Mouse (Mus musculus): ENCODE results near the gene Gbp8. TPM values are rescaled to one million over a fixed set of nuclear protein-coding genes. Genes with fewer than 3 reads are reported as not detected.
"Not testable (repeated sequence)": the region's sequence is repeated elsewhere in the genome, so short reads cannot be mapped to it uniquely, and the experiment has no call there.

Gene Gbp8
- polyA plus RNA-seq, 1 experiment from 2014 or later: 0.55 TPM

DNA sequence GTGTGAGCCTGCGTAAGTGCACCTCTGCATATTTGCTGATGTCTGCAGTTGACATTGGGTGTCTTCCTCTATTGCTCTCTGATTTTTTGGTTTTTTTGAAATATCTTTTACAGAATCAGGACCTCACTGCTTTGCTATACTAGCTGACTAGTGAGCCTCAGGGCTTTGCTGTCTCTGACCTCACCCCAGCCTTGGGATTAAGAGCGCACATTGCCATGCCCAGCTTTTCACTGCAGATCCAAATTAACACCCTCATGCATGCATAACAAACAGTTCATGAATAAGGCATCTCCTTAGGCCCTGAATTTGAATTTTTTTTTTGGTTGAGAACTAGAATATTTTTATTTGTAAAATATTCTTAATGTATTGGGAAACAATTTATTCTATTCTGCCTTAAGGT lies 84.1 kb downstream of the Gbp8 start:
- no peaks in the 10 kb centered on the region for H3K4me1 ChIP-seq
- H3K36me3 ChIP-seq: no peaks in the 10 kb centered on the region
- ATAC-seq (ENCODE audit: insufficient number of reproducible peaks, low FRiP score, low TSS enrichment, low read depth): no peak
- H3K27me3 ChIP-seq: no peaks in the 10 kb centered on the region
- H3K4me2 ChIP-seq (replicated peaks): no peak overlapping the region
- H3K27ac ChIP-seq (replicated peaks): no peak overlapping the region
- H3K4me3 ChIP-seq (replicated peaks): no peak overlapping the region
- no peak overlapping the region for H3K9ac ChIP-seq
- 95% methylated on average over 2 of the region's 2 CpGs for WGBS
- H3K9me3 ChIP-seq (replicated peaks): no peaks in the 10 kb centered on the region

DNA sequence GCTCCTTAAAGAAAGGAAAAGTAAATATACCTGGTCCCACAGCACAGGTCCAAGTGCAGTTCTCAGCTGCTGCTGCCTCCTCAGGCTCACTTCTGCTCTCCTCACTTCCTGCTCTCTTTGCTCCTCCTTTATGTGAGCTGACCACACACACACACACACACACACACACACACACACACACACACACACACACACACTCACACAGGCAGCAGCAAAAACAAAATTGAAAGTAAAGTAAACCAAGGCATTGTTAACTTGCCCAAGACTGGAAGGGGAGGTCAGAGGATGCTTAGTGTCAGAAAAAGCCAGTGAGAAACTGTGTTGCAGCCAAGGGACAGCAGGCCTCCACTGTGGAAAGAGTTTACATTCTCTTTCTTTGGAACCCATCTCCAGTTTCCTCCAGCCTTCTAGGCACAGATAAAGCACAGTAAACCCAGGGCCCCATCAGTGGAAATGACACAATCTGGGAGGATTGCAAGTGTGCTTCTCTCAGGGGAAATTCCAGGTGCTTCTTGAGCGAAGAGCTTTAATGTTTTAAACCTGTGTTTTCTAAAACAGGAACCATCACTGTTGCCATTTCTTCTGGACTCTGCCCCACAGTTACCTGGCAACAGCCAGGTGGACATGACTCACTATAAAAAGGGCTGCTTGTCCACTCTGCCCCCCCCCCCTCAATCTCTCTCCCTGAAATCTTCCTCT lies 85.7 kb downstream of the Gbp8 start:
- WGBS: 58% methylated on average over 1 of the region's 1 CpGs

DNA sequence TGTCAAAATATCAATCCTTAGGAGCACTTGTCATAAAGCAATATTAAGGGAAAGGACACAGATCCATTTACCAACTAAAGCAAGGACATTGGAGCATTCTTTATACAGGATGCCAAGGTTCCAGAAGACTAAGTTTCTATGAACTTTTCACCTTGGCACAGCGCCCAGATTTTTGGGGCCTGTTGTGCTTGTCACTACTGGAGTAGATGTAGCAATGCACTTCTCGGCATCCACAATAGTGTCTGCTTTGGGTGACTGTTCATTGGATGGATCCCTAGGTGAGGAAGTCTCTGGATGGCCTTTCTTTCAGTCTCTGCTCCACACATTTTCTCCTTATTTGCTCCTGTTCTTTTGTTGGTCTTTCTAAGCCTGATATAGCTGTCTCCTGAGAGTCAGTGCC lies 107.0 kb downstream of the Gbp8 start:
- Histone ChIP-seq H3K9me3 (replicated peaks) (no peaks in the 10 kb centered on the region), H3K4me2 (replicated peaks) (no peak overlapping the region), H3K36me3 (no peaks in the 10 kb centered on the region), H3K4me3 (replicated peaks) (no peak overlapping the region), H3K4me1 (no peaks in the 10 kb centered on the region), H3K27me3 (no peaks in the 10 kb centered on the region), H3K27ac (replicated peaks) (no peak overlapping the region), H3K9ac (no peak overlapping the region)
- ATAC-seq (ENCODE audit: insufficient number of reproducible peaks, low FRiP score, low TSS enrichment, low read depth): no peak
- WGBS: 67% methylated on average over 2 of the region's 2 CpGs

More for the DNA sequence above, 85.7 kb downstream of the Gbp8 start:
- not testable (repeated sequence) for H3K9ac ChIP-seq; ATAC-seq (ENCODE audit: insufficient number of reproducible peaks, low FRiP score, low TSS enrichment, low read depth); H3K27ac ChIP-seq (replicated peaks); H3K4me3 ChIP-seq (replicated peaks); H3K4me1 ChIP-seq; H3K27me3 ChIP-seq; H3K4me2 ChIP-seq (replicated peaks); H3K36me3 ChIP-seq; H3K9me3 ChIP-seq (replicated peaks)

DNA sequence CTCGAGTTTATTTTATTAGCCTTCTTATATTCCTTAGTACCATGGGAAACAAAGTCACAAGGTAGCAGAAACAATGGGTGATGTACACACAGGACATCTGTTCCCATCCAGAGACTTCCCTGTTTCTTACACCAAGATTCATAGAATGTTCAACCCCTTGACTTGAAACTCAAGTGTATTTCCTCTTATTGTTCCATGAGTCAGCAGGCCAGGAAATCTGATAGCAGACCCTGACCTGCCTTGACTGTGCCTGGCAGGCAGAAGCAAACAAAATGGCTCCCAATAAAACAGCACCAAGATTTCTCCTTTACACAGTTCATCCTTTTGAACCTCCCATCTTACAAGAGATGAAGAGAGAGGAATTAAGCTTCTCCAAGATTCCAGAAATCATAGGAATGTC lies 126.8 kb downstream of the Gbp8 start:
- WGBS: 70% methylated on average over 1 of the region's 1 CpGs
- ATAC-seq (ENCODE audit: insufficient number of reproducible peaks, low FRiP score, low TSS enrichment, low read depth): no peak
- no peak overlapping the region for H3K27ac ChIP-seq (replicated peaks)
- H3K4me3 ChIP-seq (replicated peaks): no peak overlapping the region
- H3K36me3 ChIP-seq: no peaks in the 10 kb centered on the region
- no peak overlapping the region for H3K9ac ChIP-seq
- H3K4me1 ChIP-seq: no peaks in the 10 kb centered on the region
- no peak overlapping the region for H3K4me2 ChIP-seq (replicated peaks)
- no peaks in the 10 kb centered on the region for H3K27me3 ChIP-seq
- H3K9me3 ChIP-seq (replicated peaks): no peaks in the 10 kb centered on the region

DNA sequence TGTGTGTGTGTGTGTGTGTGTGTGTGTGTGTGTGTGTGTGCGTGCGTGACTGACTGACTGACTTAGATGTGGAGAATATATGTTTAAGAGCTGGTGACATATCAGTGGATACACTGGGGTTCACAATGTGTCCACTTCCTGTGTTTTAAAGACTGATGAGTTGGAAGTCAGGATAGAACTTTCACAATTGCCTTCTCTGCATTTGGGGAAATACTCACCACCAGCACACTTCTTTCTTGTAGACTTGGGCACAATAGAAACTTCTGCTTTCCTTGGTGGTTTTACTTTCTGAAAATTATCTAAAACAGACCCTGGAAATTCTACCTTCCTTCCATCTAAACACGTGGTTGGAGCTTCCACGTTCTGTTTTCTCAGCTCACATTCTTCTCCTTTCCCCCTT lies 127.8 kb downstream of the Gbp8 start:
- no peak overlapping the region for H3K4me2 ChIP-seq (replicated peaks)
- ATAC-seq (ENCODE audit: insufficient number of reproducible peaks, low FRiP score, low TSS enrichment, low read depth): no peak
- WGBS: 87% methylated on average over 4 of the region's 4 CpGs

DNA sequence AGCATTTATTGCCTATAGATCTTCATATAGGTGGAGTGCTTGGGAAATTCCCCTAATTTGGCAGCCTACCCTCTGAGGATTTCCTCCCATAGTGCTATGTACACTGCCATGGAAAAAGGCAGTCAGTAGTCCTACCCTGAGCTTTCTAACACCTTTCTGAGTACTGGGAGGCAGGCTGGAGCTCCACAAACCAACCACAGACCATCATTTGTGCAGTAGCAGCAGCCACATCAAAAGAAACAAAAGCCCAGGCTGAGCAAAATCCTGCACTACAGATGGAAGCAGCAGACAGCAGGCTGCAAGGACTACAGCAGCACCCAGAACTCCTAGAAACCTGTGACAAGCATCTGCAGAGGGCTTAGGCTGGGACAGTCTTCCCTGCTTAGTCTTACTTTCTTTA lies 129.0 kb downstream of the Gbp8 start:
- Histone ChIP-seq H3K36me3 (no peaks in the 10 kb centered on the region), H3K9ac (no peak overlapping the region), H3K4me2 (replicated peaks) (no peak overlapping the region), H3K27me3 (no peaks in the 10 kb centered on the region), H3K4me1 (no peaks in the 10 kb centered on the region), H3K27ac (replicated peaks) (no peak overlapping the region), H3K4me3 (replicated peaks) (no peak overlapping the region), H3K9me3 (replicated peaks) (no peaks in the 10 kb centered on the region)
- no peak for ATAC-seq (ENCODE audit: insufficient number of reproducible peaks, low FRiP score, low TSS enrichment, low read depth)

More for the DNA sequence above, 127.8 kb downstream of the Gbp8 start:
- Histone ChIP-seq H3K4me1 (no peaks in the 10 kb centered on the region), H3K4me3 (replicated peaks) (no peak overlapping the region), H3K36me3 (no peaks in the 10 kb centered on the region), H3K9ac (no peak overlapping the region), H3K9me3 (replicated peaks) (no peaks in the 10 kb centered on the region), H3K27me3 (no peaks in the 10 kb centered on the region), H3K27ac (replicated peaks) (no peak overlapping the region)

DNA sequence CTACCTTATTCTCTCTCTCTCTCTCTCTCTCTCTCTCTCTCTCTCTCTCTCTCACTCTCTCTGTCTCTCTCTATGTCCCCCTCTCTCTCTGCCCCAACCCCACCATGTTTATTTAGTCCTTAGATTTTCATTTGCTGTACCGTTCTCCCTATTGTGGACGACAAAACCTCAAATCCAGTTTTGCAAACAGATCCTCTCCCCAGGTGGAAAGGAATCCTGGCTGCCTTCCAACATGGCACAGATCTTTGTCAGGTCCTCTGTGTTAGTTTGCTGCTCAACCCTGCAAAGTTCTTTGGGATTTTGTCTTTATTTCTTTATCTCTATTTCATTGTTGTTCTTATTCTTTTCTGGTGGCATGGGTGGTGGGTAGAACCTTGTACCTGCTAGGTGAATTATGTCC lies 149.9 kb downstream of the Gbp8 start:
- Histone ChIP-seq H3K9ac (no peak overlapping the region), H3K27ac (replicated peaks) (no peak overlapping the region), H3K4me2 (replicated peaks) (no peak overlapping the region), H3K27me3 (no peaks in the 10 kb centered on the region), H3K36me3 (no peaks in the 10 kb centered on the region), H3K4me1 (no peaks in the 10 kb centered on the region), H3K4me3 (replicated peaks) (no peak overlapping the region), H3K9me3 (replicated peaks) (no peaks in the 10 kb centered on the region)
- 74% methylated on average over 2 of the region's 2 CpGs for WGBS
- ATAC-seq (ENCODE audit: insufficient number of reproducible peaks, low FRiP score, low TSS enrichment, low read depth): no peak

DNA sequence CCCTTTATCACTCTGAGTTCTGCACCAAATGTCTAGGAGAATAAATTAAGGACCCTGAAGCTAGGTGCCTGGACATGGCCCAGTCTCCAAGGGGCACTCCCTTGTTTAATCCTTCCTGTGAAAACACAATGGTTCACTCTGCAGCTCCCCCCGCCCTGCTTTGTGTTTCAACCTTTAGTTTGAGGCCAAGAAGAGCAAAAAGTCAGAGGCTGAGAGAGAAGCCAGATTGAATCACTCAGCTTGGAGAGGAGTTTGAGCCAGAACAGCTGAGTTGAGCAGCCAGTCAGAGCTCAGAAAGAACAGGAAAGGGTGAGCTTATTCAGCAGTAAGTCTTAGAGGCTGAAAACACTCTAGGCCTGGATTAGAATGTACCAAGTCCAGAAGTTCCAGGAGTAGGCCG lies 151.3 kb downstream of the Gbp8 start:
- Histone ChIP-seq H3K9ac (no peak overlapping the region), H3K36me3 (no peaks in the 10 kb centered on the region), H3K4me1 (no peaks in the 10 kb centered on the region), H3K9me3 (replicated peaks) (no peaks in the 10 kb centered on the region), H3K4me3 (replicated peaks) (no peak overlapping the region), H3K4me2 (replicated peaks) (no peak overlapping the region), H3K27ac (replicated peaks) (no peak overlapping the region), H3K27me3 (no peaks in the 10 kb centered on the region)
- 59% methylated on average over 2 of the region's 2 CpGs for WGBS
- no peak for ATAC-seq (ENCODE audit: insufficient number of reproducible peaks, low FRiP score, low TSS enrichment, low read depth)

DNA sequence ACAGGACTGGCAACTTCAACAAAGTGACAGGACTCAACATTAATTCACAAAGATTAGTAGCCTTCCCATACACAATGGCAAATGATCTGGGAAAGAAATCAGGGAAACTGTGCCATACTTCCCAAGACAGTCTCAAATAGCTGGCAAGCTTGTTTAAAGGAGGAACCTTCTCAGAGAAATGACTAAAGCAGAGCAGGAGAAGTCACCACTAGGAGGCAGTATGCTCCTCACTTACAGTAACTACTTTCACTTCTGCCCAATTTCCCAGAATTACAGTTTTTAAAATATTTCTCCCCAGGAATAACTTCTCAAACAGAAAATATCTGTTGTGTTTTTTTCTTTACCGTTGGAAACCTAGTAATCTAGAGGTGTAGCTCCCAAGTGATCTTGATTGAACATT lies 152.6 kb downstream of the Gbp8 start:
- Histone ChIP-seq H3K9me3 (replicated peaks) (no peaks in the 10 kb centered on the region), H3K27ac (replicated peaks) (no peak overlapping the region), H3K9ac (no peak overlapping the region), H3K4me3 (replicated peaks) (no peak overlapping the region), H3K36me3 (no peaks in the 10 kb centered on the region), H3K4me2 (replicated peaks) (no peak overlapping the region), H3K27me3 (no peaks in the 10 kb centered on the region), H3K4me1 (no peaks in the 10 kb centered on the region)
- 44% methylated on average over 1 of the region's 1 CpGs for WGBS
- no peak for ATAC-seq (ENCODE audit: insufficient number of reproducible peaks, low FRiP score, low TSS enrichment, low read depth)

DNA sequence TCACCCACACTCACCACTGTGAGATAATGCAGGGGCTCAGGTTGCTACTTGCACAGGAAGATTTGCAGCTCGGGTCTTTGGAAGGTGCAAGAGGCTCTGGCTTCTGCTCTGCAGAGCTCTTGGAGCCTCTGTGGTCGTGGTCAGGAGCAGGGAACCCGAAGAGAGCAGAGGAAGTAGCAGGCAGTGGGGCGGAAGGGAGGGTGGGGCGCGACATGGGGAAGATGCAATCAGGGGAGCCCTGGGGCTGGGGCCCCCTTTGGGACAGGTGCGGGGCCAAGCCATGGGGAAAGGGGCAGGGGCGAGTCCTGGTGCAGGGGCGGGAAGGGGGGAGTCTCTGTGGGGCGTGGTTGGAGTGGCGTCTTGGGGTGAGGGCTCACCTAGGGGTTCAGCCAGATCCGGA lies 156.8 kb downstream of the Gbp8 start, which contains the start of gene Abcg3:
Abcg3 (minus strand) TSS at position 184 of the 400 bp plus-strand sequence.
- WGBS: 32% methylated on average over 12 of the region's 12 CpGs
- no peaks in the 10 kb centered on the region for H3K4me1 ChIP-seq
- H3K4me3 ChIP-seq (replicated peaks): no peak within 1 kb of the TSS; the same call in 1 of the 2 replicates
- ATAC-seq (ENCODE audit: insufficient number of reproducible peaks, low FRiP score, low TSS enrichment, low read depth): no peak
- H3K27ac ChIP-seq (replicated peaks): no peak within 1 kb of the TSS
- no peak within 1 kb of the TSS for H3K9ac ChIP-seq
- no peaks in the 10 kb centered on the region for H3K27me3 ChIP-seq
- H3K36me3 ChIP-seq: no peaks in the 10 kb centered on the region
- no peak within 1 kb of the TSS; the same call in 1 of the 2 replicates for H3K4me2 ChIP-seq (replicated peaks)
- H3K9me3 ChIP-seq (replicated peaks): no peaks in the 10 kb centered on the region

DNA sequence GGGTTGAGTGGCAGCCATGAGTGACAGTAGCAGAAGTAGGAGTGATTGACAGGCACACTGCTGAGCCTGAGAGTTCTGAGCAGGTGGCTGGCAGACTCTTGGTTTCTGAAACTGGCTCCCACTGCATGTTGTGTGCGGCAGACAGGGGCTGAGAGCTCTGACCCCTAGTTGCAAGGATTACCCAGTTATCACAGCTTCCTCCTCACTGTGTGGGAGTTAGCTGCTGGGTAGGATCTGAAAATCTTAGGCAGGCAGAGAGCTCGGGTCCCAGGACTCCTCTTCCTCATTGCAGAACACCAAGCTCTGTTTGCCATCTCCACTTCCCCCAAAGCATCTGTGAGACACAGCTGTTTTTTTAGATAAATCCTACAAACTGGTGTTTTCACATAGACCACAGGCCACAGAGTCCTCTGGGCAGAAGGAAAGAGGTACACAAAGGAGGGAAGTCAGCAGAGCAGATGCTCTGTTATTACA lies 160.3 kb downstream of the Gbp8 start:
- Histone ChIP-seq H3K9ac (no peak overlapping the region), H3K27me3 (no peaks in the 10 kb centered on the region), H3K36me3 (no peaks in the 10 kb centered on the region), H3K9me3 (replicated peaks) (no peaks in the 10 kb centered on the region), H3K4me3 (replicated peaks) (no peak overlapping the region), H3K4me1 (no peaks in the 10 kb centered on the region), H3K27ac (replicated peaks) (no peak overlapping the region), H3K4me2 (replicated peaks) (no peak overlapping the region)
- no peak for ATAC-seq (ENCODE audit: insufficient number of reproducible peaks, low FRiP score, low TSS enrichment, low read depth)
- WGBS: 57% methylated on average over 2 of the region's 2 CpGs
